Mouse (Mus musculus): ENCODE measurements at regions not wholly inside any gene's neighbourhood (a gene's known extent, or its start where the extent isn't known, plus 50 kb on each side); places are given as distances from the start of the nearest gene placed in this dataset.
A peak's percentile ranks its signal among the peaks of the same experiment; 100 is the strongest.

DNA sequence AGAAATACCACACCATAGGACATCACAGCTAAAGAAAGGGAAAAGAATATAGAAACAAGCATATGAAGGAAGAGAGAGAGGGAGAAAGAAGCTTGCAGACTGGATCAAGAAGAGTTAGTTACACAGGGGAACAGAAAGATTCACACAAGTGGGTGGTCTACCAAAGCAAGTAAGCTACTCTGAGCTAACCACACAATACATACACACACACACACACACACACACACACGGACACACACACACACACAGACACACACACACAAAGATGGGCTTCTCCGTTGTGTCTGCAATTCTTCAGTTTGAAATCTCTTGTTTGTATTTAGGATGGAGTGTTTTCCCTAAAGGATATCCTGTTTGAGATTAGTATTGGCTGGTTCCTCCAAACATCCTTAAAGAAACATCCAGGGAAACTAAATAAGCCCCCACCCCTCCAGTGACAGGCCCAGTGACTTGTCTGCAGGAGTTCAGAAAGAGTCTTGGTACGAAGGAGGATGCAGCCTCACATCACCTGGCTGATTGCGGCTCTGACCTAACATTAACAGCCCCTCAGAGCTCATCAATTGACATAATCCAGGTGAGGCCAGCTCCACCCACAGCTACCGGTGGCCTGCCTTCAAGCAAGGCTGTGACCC is 69.7 kb upstream of the Gm45716 start:
- H3K27me3 ChIP-seq (ENCODE audit: poor library complexity, severe bottlenecking), result peaks cover 31% of the 10 kb centered on the region; the same call in 1 of the 2 replicates
- 78% methylated on average over 5 of the region's 5 CpGs for WGBS
- no peak overlapping the region for H3K4me3 ChIP-seq
- H3K27ac ChIP-seq, result peak overlapping the region; percentile 51; the same call in 1 of the 2 replicates
- peaks cover 20% of the 10 kb centered on the region for H3K4me1 ChIP-seq
- no peaks in the 10 kb centered on the region for H3K9me3 ChIP-seq
- H3K36me3 ChIP-seq (replicated peaks), result no peaks in the 10 kb centered on the region
- DNase-seq (ENCODE audit: extremely low spot score, low spot score), result no peak

DNA sequence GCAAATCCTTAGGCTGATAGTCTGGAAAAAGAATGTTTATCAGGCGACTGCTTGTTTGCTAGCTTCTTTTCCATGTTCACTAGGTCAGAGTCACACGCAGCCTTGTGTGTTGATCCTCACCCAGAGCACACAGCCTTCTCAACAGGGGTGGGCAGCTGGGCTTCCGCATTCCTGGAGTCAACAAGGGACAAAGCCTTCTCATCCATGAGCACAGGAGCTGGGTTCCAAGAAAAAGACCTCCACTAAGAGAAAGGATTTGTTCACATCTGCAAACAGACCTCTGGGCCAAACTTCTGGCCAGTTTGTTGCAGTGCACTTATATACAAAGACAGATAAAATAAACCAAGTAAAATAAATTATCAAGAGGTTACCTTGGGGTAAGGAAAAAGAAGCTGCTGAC is 65.6 kb upstream of the Gm45716 start:
- no peaks in the 10 kb centered on the region for H3K36me3 ChIP-seq (replicated peaks)
- 55% methylated on average over 3 of the region's 3 CpGs for WGBS
- H3K4me1 ChIP-seq, result peaks cover 16% of the 10 kb centered on the region
- DNase-seq (ENCODE audit: extremely low spot score, low spot score), result no peak
- H3K27ac ChIP-seq, result no peak overlapping the region
- H3K4me3 ChIP-seq, result no peak overlapping the region
- H3K27me3 ChIP-seq (ENCODE audit: poor library complexity, severe bottlenecking), result peaks cover 13% of the 10 kb centered on the region; the same call in 1 of the 2 replicates
- no peaks in the 10 kb centered on the region for H3K9me3 ChIP-seq

DNA sequence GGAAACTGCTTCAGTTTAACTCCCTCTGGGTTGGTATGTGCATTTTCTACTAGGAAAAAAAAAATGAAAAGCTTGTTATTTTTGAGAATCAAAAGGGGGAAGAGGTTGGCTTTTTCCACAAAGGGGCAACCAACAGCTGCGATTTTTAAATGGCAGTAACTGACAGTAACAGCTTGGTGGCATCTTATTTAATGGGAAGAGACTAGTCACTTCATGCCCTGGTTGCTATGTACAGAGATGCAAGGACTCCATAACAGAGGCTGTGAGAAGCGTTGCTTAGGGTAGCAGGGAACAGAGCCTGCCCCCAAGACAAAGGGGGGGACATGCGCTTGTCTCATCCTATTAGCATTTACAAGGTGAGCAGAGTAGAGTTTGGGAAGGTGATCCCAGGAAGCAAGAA is 64.8 kb upstream of the Gm45716 start:
- Histone ChIP-seq H3K4me3 (no peak overlapping the region), H3K27me3 (ENCODE audit: poor library complexity, severe bottlenecking) (peaks cover 12% of the 10 kb centered on the region; the same call in 1 of the 2 replicates), H3K9me3 (no peaks in the 10 kb centered on the region), H3K27ac (no peak overlapping the region), H3K4me1 (peaks cover 8% of the 10 kb centered on the region), H3K36me3 (replicated peaks) (no peaks in the 10 kb centered on the region)
- DNase-seq (ENCODE audit: extremely low spot score, low spot score), result no peak
- 74% methylated on average over 3 of the region's 3 CpGs for WGBS

GRCm38 (mm10) chr11:90123851-90124250 is 63.6 kb upstream of the Gm45716 start:
- Histone ChIP-seq H3K9me3 (no peaks in the 10 kb centered on the region), H3K4me3 (no peak overlapping the region)
- DNase-seq (ENCODE audit: extremely low spot score, low spot score), result no peak

GRCm38 (mm10) chr11:90126289-90126688 is 61.2 kb upstream of the Gm45716 start:
- Histone ChIP-seq H3K9me3 (no peaks in the 10 kb centered on the region), H3K27me3 (ENCODE audit: poor library complexity, severe bottlenecking) (no peaks in the 10 kb centered on the region), H3K4me3 (no peak overlapping the region), H3K27ac (no peak overlapping the region), H3K4me1 (peaks cover 21% of the 10 kb centered on the region), H3K36me3 (replicated peaks) (no peaks in the 10 kb centered on the region)
- no peak for DNase-seq (ENCODE audit: extremely low spot score, low spot score)
- WGBS, result 89% methylated on average over 4 of the region's 4 CpGs

More at GRCm38 (mm10) chr11:90123851-90124250, 63.6 kb upstream of the Gm45716 start:
- H3K36me3 ChIP-seq (replicated peaks), result no peaks in the 10 kb centered on the region
- WGBS, result 87% methylated on average over 5 of the region's 5 CpGs
- peaks cover 4% of the 10 kb centered on the region; the same call in 1 of the 2 replicates for H3K4me1 ChIP-seq
- H3K27me3 ChIP-seq (ENCODE audit: poor library complexity, severe bottlenecking), result 0 out of 2 replicates have a peak, but pooled peaks cover under 1% of the 10 kb centered on the region
- no peak overlapping the region for H3K27ac ChIP-seq

GRCm38 (mm10) chr11:90128865-90129415 is 58.5 kb upstream of the Gm45716 start:
- peaks cover 18% of the 10 kb centered on the region for H3K4me1 ChIP-seq
- no peak overlapping the region for H3K27ac ChIP-seq
- no peak overlapping the region for H3K4me3 ChIP-seq
- H3K27me3 ChIP-seq (ENCODE audit: poor library complexity, severe bottlenecking), result no peaks in the 10 kb centered on the region
- no peaks in the 10 kb centered on the region for H3K9me3 ChIP-seq
- 75% methylated on average over 7 of the region's 7 CpGs for WGBS
- DNase-seq (ENCODE audit: extremely low spot score, low spot score), result no peak
- no peaks in the 10 kb centered on the region for H3K36me3 ChIP-seq (replicated peaks)

- no peaks in the 10 kb centered on the region for H3K9me3 ChIP-seq
- no peak overlapping the region for H3K4me3 ChIP-seq
- H3K27ac ChIP-seq, result 0 out of 2 replicates have a peak overlapping the region, but pooled peaks have one; percentile 40
- no peaks in the 10 kb centered on the region for H3K36me3 ChIP-seq (replicated peaks)
- peaks cover 18% of the 10 kb centered on the region for H3K4me1 ChIP-seq
- no peak for DNase-seq (ENCODE audit: extremely low spot score, low spot score)
- H3K27me3 ChIP-seq (ENCODE audit: poor library complexity, severe bottlenecking), result no peaks in the 10 kb centered on the region
- WGBS, result 66% methylated on average over 12 of the region's 12 CpGs
Measured at GRCm38 (mm10) chr11:90129793-90130624, 57.5 kb upstream of the Gm45716 start.

GRCm38 (mm10) chr11:90130635-90131034 is 56.8 kb upstream of the Gm45716 start:
- Histone ChIP-seq H3K4me1 (peaks cover 18% of the 10 kb centered on the region), H3K4me3 (no peak overlapping the region), H3K9me3 (no peaks in the 10 kb centered on the region), H3K27me3 (ENCODE audit: poor library complexity, severe bottlenecking) (no peaks in the 10 kb centered on the region), H3K27ac (0 out of 2 replicates have a peak overlapping the region, but pooled peaks have one; percentile 40), H3K36me3 (replicated peaks) (no peaks in the 10 kb centered on the region)
- no peak for DNase-seq (ENCODE audit: extremely low spot score, low spot score)
- WGBS, result 14% methylated on average over 1 of the region's 1 CpGs

DNA sequence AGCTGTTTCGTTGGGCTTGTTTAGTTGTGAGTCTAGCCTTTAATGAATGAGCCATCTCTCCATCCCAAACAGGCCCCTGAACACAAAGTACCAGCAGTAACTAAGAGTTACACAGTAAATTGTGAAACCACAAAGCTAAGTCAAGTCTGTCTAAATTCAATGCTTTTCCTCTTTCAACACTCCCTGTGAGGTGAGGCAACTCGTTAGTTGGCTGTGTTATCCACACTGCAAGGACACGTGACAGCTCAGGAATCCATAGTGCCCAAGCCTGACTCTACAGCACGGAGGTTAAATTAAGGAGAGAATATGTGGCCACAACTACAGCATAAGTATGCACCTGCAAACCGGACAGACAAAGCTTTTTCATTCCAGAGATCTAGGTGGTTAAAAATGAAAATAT is 54.9 kb upstream of the Gm45716 start:
- H3K4me1 ChIP-seq, result peaks cover 24% of the 10 kb centered on the region
- H3K4me3 ChIP-seq, result no peak overlapping the region
- WGBS, result 77% methylated on average over 5 of the region's 5 CpGs

DNA sequence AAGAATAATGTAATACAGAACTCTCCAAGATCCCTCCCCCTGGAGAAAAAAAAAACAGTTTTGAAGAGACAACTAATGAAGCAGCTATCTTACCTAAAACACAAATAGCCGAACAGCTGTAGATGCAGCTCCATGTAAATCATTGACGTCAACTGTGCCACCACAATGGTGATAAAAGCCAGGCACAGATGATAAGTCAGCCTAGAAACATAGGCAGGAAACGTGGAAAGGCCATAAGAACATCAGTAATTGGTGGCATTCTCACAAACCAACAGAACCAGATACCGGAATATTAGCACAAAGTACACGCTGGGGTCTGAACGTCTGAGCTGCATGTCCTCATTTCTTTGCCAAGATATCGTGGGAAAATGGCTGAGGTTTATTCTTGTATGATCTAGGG is 51.2 kb upstream of the Gm45716 start:
- peaks cover 7% of the 10 kb centered on the region for H3K4me1 ChIP-seq
- no peaks in the 10 kb centered on the region for H3K36me3 ChIP-seq (replicated peaks)
- no peaks in the 10 kb centered on the region for H3K9me3 ChIP-seq
- 94% methylated on average over 7 of the region's 7 CpGs for whole genome bisulfite sequencing
- no peak overlapping the region for H3K27ac ChIP-seq
- no peak overlapping the region for H3K4me3 ChIP-seq
- H3K27me3 ChIP-seq (ENCODE audit: poor library complexity, severe bottlenecking), result no peaks in the 10 kb centered on the region
- no peak for DNase-seq (ENCODE audit: extremely low spot score, low spot score)

More for the DNA sequence above, 54.9 kb upstream of the Gm45716 start:
- Histone ChIP-seq H3K36me3 (replicated peaks) (no peaks in the 10 kb centered on the region), H3K27me3 (ENCODE audit: poor library complexity, severe bottlenecking) (no peaks in the 10 kb centered on the region), H3K27ac (no peak overlapping the region), H3K9me3 (no peaks in the 10 kb centered on the region)
- no peak for DNase-seq (ENCODE audit: extremely low spot score, low spot score)

All from forebrain, embryonic 10.5 days (tissue).